Mouse (Mus musculus): ENCODE data around the gene Rpap3. TPM values are rescaled to one million over a fixed set of nuclear protein-coding genes. Genes with fewer than 3 reads are reported as not detected.
A peak's percentile ranks its signal among the peaks of the same experiment; 100 is the strongest.

Rpap3 gene
- polyA plus RNA-seq, 1 experiment from 2014 or later, result 32.8 TPM

DNA sequence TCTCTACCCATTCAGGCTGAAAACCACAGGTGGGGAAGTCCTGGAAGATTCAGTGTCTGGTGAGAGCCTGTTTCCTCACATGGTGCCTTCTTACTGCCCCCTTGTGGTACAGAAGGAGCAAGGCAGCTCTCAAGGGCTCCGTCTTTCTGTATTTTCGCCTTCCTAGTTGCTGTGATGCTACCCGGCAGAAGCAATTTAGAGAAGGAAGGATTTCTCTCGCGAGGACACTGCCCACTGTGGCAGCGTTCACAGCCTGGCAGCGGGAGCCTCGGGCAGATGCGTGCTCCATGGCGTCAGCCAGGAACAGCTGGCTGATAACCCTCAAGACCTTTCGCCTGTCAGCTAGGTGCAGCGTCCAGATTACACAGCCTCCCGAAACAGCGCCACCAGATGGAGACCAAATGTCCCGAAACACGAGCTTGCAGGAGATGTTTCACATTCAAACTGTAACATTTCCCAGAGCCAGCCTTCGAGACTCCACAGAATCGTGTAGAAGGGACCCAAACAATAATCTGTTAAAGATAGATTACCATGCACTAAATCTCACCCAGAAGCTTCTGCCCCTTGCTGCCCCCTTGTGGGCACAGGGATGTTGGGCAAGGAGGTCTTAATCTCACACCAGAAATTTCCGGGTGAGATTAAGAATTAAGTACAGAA, 41.7 kb downstream of the Rpap3 start:
- no peaks in the 10 kb centered on the region for H3K9me3 ChIP-seq
- peak overlapping the region; percentile 69 for H3K9ac ChIP-seq (replicated peaks)
- H3K4me3 ChIP-seq (replicated peaks), result peak overlapping the region; percentile 46
- peak overlapping the region; percentile 84 for H3K27ac ChIP-seq
- WGBS, result 7% methylated on average over 19 of the region's 19 CpGs
- peaks cover 24% of the 10 kb centered on the region for H3K27me3 ChIP-seq
- peaks cover 5% of the 10 kb centered on the region for H3K4me1 ChIP-seq (replicated peaks)
- peak; percentile 80 for ATAC-seq
- H3K36me3 ChIP-seq, result no peaks in the 10 kb centered on the region
- peak overlapping the region; percentile 70 for H3K4me2 ChIP-seq (replicated peaks)

DNA sequence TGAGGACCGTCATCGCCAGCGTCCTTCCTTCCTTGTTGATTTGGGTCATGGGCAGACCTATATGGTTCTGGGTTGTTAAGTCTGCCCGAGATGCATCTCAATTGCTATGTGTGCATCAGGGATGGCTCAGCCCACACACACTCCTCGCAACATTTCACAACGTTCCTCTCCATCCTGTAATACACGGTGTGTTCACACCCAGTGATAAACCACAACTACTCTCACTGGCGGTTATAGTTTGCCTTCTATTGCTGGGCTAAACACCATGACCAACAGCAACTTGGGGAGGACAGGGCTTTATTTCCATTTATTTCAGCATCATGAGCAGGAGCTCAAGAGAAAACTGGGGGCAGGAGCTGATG, 46.9 kb downstream of the Rpap3 start:
- no peak overlapping the region for H3K9ac ChIP-seq (replicated peaks)
- peaks cover 19% of the 10 kb centered on the region for H3K4me1 ChIP-seq (replicated peaks)
- no peaks in the 10 kb centered on the region for H3K36me3 ChIP-seq
- H3K27me3 ChIP-seq, result peaks cover 29% of the 10 kb centered on the region
- WGBS, result 68% methylated on average over 8 of the region's 8 CpGs
- H3K9me3 ChIP-seq, result no peaks in the 10 kb centered on the region; the same call in 1 of the 2 replicates
- peak overlapping the region; percentile 55 for H3K27ac ChIP-seq
- H3K4me2 ChIP-seq (replicated peaks), result peak overlapping the region; percentile 31
- H3K4me3 ChIP-seq (replicated peaks), result no peak overlapping the region
- peak; percentile 70 for ATAC-seq

DNA sequence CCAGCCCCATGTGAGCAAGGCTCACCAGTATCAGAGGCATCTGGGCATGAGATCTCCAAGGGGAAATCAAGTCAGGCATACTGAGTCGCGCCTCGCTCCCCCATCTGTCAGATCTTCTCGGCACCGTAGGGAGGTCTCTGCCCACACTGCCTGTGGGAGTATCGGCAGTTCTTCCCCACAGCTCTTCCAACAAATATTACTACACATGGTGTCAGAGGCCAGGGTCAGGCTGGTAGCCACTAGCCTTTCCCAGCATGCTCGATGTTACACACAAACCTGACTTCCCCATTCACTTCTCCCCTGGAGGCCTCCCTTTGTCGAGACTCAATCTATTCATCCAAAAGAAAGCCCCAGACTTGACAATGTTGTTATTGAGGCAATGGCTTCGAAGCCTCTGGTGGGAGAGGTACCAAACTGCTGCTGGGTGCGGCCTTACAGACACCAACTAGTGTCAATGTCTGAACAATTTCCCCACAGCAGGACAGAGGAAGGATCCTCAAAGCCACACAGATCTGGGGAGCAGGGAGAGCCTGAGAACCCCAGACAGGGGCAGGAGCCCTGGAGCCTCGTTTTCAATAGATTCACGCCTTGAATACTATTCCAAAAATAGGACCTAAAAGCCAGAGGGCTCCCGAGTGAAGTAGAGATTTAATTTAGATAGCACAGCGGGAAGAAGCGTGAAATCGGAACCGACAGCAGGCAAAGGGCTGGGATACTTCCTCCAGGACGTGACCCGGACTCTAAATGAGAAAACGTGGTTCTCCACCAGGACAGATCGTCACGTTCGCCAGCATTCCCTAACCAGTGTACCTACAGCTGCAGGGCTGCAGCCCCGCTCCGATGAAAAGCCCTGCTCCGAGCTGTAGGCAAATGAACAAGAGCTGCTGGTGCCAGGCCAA, 47.5 kb downstream of the Rpap3 start:
- whole genome bisulfite sequencing, result 31% methylated on average over 26 of the region's 26 CpGs
- peak; percentile 85 for ATAC-seq
- peak overlapping the region; percentile 55 for H3K27ac ChIP-seq

DNA sequence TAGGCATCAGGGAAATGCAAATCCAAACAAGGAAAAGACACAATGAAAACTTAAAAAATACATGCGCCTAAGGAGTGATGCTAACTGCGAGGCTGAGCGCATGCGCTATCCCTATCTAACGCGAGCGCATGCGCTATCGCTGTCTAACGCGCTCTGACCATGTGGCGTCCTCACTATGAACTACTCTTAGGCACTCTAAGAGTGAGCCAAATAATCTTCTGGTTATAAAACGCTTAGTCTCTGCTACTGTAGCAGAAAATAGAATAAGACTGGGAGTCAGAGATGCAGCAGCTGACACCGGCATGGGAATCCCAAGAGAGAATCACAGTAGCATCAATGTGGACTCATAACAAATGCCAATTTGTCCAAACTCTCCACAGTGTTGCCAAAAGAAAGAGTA, 48.2 kb downstream of the Rpap3 start:
- no peak for ATAC-seq
- Histone ChIP-seq H3K4me1 (replicated peaks) (peaks cover 19% of the 10 kb centered on the region), H3K4me3 (replicated peaks) (no peak overlapping the region), H3K9me3 (no peaks in the 10 kb centered on the region; the same call in 1 of the 2 replicates), H3K27me3 (peaks cover 29% of the 10 kb centered on the region), H3K36me3 (no peaks in the 10 kb centered on the region), H3K4me2 (replicated peaks) (no peak overlapping the region), H3K27ac (peak overlapping the region; percentile 55), H3K9ac (replicated peaks) (no peak overlapping the region)
- 91% methylated on average over 14 of the region's 14 CpGs for WGBS

More for the DNA sequence above, 47.5 kb downstream of the Rpap3 start:
- Histone ChIP-seq H3K27me3 (peaks cover 29% of the 10 kb centered on the region), H3K9ac (replicated peaks) (no peak overlapping the region), H3K36me3 (no peaks in the 10 kb centered on the region), H3K4me1 (replicated peaks) (peaks cover 19% of the 10 kb centered on the region), H3K4me3 (replicated peaks) (0 out of 2 replicates have a peak overlapping the region, but pooled peaks have one; percentile 3), H3K9me3 (no peaks in the 10 kb centered on the region; the same call in 1 of the 2 replicates), H3K4me2 (replicated peaks) (peak overlapping the region; percentile 31)

GRCm38 (mm10) chr15:97649726-97650125, 55.9 kb downstream of the Rpap3 start:
- no peak for ATAC-seq
- Histone ChIP-seq H3K4me1 (replicated peaks) (peaks cover 14% of the 10 kb centered on the region), H3K9me3 (no peaks in the 10 kb centered on the region)

GRCm38 (mm10) chr15:97648176-97648575, 57.4 kb downstream of the Rpap3 start:
- Histone ChIP-seq H3K4me3 (replicated peaks) (no peak overlapping the region), H3K27ac (no peak overlapping the region), H3K4me1 (replicated peaks) (peaks cover 14% of the 10 kb centered on the region), H3K4me2 (replicated peaks) (no peak overlapping the region), H3K9me3 (no peaks in the 10 kb centered on the region), H3K27me3 (no peaks in the 10 kb centered on the region), H3K36me3 (no peaks in the 10 kb centered on the region), H3K9ac (replicated peaks) (no peak overlapping the region)
- 82% methylated on average over 18 of the region's 18 CpGs for WGBS
- ATAC-seq, result no peak

More at GRCm38 (mm10) chr15:97649726-97650125, 55.9 kb downstream of the Rpap3 start:
- 81% methylated on average over 4 of the region's 4 CpGs for WGBS
- Histone ChIP-seq H3K27me3 (no peaks in the 10 kb centered on the region), H3K4me2 (replicated peaks) (no peak overlapping the region), H3K27ac (no peak overlapping the region), H3K9ac (replicated peaks) (no peak overlapping the region), H3K36me3 (no peaks in the 10 kb centered on the region), H3K4me3 (replicated peaks) (no peak overlapping the region)

DNA sequence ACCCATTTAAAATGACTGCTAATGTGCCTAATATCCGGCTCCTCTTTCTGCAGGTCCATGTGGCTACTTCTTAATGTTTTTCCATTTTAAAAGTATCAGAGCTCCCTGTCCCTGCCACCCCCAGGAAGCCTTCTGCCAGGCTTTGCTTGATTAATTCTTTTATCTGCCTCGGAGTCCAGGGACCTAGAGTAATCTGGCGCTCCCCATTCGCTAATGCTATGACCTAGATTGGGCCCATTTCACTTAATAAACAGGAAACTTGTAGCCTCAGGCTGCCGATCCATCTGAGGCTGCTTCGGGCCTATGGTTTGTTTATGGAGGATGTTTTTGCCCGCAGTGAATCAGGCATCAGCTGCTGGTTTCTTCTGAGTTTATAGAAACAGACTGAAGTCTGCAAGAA, 59.2 kb downstream of the Rpap3 start:
- 39% methylated on average over 7 of the region's 7 CpGs for WGBS
- H3K9me3 ChIP-seq, result no peaks in the 10 kb centered on the region
- H3K4me3 ChIP-seq (replicated peaks), result no peak overlapping the region
- no peaks in the 10 kb centered on the region for H3K36me3 ChIP-seq
- no peak overlapping the region for H3K9ac ChIP-seq (replicated peaks)
- ATAC-seq, result no peak
- H3K4me1 ChIP-seq (replicated peaks), result peaks cover 14% of the 10 kb centered on the region
- no peak overlapping the region for H3K4me2 ChIP-seq (replicated peaks)
- no peaks in the 10 kb centered on the region for H3K27me3 ChIP-seq
- no peak overlapping the region for H3K27ac ChIP-seq

- WGBS, result 94% methylated on average over 4 of the region's 4 CpGs
- Histone ChIP-seq H3K36me3 (no peaks in the 10 kb centered on the region), H3K9ac (replicated peaks) (no peak overlapping the region), H3K9me3 (no peaks in the 10 kb centered on the region), H3K4me2 (replicated peaks) (no peak overlapping the region), H3K27me3 (no peaks in the 10 kb centered on the region), H3K27ac (no peak overlapping the region), H3K4me3 (replicated peaks) (no peak overlapping the region), H3K4me1 (replicated peaks) (peaks cover 14% of the 10 kb centered on the region)
- no peak for ATAC-seq
Observed at GRCm38 (mm10) chr15:97643986-97644385, 61.6 kb downstream of the Rpap3 start.

Other genes with a start within 250 kb of the Rpap3 start
- gene Endou, start 25.5 kb upstream of the Rpap3 start, polyA plus RNA-seq (2015; fragmentation: Nextera tagmentation; extraction: Ambion mirVana), result 0.17 and 0.31 TPM in 2 replicates
- 7.2 and 9.0 TPM in 2 replicates for gene Rapgef3, start 62.1 kb upstream of the Rpap3 start, polyA plus RNA-seq (2015; fragmentation: Nextera tagmentation; extraction: Ambion mirVana)
- 48.0 and 59.8 TPM in 2 replicates for gene Slc48a1, start 72.7 kb upstream of the Rpap3 start, polyA plus RNA-seq (2015; fragmentation: Nextera tagmentation; extraction: Ambion mirVana)
- gene Hdac7, start 138.7 kb upstream of the Rpap3 start, polyA plus RNA-seq (2015; fragmentation: Nextera tagmentation; extraction: Ambion mirVana), result 29.8 and 31.4 TPM in 2 replicates
- not detected in 2 replicates for gene Vdr, start 204.8 kb upstream of the Rpap3 start, polyA plus RNA-seq (2015; fragmentation: Nextera tagmentation; extraction: Ambion mirVana)

Measured in midbrain, embryonic 13.5 days (tissue).